Mouse (Mus musculus): Measurements from ENCODE around the gene Sbno2. TPM values are rescaled to one million over a fixed set of nuclear protein-coding genes. Genes with fewer than 3 reads are reported as not detected.

The Sbno2 gene
- 74.3 TPM for polyA plus RNA-seq (2017; shearing (Covaris generic))

DNA sequence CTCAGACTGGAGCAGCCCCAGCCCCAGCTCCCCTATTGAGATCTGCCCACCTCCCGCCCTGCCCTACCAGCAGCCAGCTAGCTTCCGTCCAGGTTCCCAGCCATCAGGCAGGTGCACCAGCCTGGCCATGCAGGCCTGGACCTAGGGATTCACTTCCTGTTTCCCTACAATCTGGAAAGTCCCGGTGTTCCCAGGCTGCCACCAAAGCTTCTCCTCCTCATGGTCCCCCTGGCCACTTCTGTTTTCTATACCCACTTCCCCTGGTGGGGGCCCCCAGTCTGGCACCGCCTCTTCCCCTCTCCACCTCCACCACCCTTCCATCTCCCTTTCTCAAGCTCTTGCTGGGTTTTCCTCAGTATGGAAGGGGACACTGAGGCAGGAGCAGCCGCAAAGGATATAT lies at the start of gene Sbno2:
Sbno2 (minus strand) TSS at position 112 of the 400 bp plus-strand sequence.

DNA sequence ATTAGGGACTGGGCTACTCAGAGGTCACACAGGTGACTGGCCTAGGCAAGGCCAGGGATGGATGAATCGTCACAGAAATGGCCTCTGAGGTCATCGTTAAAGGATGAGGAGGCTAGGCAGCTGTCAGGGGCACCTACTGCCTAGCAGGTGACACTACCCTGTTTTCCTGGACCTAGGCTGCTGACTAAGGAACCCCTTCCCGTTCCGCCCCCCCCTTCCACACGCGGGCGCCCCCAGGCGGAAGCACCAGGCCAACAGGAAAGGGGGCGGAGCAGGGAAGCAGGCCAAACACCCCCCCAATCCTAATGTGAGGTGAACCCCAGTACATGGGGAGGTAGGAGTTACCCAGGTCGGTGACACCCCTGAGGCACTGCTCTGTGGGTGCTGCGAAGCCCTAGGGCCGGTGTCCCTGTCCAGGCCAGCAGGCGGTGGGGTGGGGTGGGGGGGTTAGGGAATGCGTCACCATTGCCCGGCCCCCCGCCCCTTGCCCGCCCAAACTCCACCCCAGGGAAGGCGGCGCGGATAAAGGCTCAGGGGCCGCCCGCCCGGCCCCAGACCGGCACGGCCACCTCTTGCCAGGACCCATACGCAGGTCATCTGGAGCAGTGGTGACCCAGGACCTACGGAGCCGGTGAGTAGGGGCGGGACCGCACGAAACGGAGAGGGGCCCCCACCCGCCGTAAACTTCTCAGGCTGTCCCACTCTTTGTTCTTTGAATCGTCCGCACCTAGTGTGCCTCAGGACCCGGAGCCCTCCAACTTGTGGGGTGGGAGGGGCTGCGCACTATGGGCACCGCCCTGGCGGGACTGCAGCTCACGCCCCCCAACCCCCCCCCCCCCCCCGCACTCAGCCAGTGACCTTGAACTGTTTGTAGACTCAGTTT lies 42.6 kb upstream of the Sbno2 start, which contains the start of gene Midn:
Midn (plus strand) TSS at position 554 of the 883 bp plus-strand sequence.

DNA sequence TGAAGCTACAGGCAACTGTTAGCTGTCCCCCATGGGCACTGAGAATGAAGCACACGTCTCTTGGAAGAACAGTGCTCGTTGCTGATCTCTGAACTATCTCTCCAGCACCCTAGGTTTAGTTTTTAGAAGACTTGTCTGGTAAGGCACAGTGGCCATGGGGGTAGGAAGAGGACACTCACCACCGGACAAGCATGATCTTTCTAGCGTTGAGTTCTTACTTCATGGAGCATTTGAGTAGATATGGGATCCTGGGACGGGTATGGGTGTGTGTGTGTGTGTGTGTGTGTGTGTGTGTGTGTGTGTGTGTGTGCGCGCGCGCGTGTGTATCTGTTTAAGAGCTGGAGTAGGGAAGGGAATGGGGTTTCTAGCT lies 35.3 kb upstream of the Sbno2 start, which contains the start of gene Cbarp:
Cbarp (minus strand) TSS at position 170 of the 370 bp plus-strand sequence.

DNA sequence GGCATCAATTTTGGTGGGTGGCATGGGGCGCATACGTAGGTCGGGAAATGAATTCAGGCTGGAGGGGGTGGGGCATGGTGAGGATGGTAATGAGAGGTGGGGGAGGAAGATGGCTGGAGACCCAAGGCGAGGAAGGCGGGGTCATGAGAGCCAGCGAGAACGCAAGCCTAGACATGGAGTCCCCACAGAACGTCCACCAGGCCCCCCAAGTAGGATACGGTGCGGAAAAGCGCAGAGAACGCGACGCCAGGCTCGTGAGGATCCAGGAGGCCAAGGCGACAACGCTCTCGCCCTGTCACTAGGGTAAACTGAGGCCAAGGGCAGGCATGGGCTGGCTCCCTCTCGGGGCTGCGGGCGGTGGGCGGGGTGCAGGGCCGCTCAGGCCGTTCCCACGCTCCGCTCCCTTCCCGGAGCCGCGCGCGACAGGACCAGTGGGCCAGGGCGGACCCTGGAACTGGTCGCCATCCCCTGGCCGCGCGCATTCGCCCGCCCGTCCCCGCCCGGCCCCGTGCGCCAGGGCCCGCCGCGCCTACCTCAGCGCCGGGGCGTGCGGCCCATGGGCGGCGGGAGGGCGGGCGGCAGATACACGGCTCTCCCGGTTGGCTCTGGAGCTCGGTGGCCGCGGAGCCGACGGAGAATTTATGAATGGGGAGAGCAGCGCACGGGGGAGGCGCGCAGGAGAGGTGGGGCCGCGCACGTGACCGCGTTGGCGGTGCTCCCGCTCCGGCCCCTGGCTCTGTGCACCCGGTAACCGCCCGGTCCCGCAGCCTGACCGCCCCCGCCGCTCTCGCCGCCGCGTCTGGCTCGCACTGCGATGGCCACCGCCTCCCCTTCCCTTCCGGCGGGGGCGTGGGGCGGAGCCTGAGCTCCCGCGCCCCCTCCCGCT lies 33.4 kb upstream of the Sbno2 start, which contains the start of gene Atp5d:
Atp5d (plus strand) TSS at position 80 of the 886 bp plus-strand sequence.

DNA sequence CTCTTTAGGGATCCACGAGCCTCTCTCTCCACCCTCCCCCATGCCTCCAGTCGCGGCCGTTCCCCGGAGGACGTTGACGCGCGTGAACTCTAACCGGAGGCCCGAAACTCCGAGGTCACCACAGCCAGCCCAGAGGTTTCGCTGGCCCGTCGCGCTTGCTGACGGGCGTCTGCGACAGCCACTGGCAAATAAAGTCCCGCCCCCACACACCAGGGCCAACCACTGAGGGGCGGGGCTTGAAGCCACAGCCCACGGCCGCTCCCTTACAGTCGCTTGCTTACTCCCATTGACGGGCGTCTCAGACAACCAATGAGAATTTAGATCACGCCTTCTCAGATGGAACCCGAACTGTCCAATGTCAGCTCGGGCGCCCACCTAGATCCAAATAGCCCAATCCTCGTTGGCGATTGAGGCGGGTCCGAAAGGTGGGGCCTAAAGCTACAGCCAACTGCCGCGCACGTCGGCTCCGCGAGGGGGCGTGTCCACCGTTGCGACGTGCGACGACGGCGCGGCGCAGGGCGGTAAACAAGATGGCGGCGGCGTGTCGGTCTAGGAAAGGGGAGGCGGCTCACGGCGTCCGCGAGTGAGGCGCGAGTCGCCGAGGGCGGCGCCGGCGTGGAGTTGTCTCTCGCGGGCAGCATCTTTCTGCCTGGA lies 10.0 kb upstream of the Sbno2 start, which contains the start of gene Stk11:
Stk11 (plus strand) TSS at position 514 of the 654 bp plus-strand sequence.

DNA sequence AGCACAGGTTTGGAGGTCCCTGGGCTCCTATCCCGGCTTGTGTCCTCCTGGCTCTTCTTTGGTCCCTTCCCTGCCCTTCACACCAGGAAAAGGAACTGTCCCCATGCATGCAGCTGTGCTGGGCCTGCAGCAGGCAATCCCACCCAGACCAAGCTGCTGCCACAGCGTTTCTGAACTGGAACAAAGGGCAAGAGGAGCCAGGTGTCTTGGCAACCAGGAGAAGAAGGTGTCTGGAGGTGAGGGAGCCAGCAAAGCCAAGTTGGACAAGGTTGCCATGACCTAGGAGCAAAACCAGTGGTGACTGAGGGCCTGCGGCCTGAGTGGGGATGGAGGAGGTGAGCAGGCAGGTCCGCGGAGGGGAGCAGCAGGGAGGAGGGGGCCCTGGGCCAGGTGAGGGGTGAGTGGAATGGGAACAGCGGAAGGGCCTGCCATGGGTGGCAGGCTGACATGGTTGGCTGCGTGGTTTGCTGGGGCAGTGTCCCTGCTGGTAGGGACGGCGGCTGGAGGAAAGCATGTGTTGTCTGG lies 58.3 kb downstream of the Sbno2 start, which contains the start of gene Gpx4:
Gpx4 (plus strand) TSS at position 126 of the 525 bp plus-strand sequence.

DNA sequence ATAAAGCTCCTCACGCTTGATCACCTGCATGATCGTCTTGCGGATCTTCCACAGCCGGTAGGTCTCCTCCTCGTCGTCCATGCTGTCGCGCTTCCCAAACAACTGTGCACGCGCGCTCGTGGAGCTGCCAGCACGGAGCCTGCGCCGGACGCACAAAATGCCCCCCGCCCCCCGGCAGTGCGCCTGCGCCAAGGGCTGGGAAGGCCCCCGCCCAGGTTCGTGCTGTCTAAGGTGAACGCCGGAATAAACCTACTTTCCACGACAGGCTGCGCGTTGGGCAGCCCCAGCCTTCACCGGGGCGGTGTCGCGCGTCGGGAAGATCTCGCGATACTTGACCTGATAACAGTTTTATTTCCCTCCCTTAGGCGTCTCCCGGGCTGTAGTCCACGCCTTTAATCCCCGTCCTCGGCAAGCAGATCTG lies 65.8 kb downstream of the Sbno2 start, which contains the start of gene Polr2e:
Polr2e (minus strand) TSS at position 237 of the 421 bp plus-strand sequence.

DNA sequence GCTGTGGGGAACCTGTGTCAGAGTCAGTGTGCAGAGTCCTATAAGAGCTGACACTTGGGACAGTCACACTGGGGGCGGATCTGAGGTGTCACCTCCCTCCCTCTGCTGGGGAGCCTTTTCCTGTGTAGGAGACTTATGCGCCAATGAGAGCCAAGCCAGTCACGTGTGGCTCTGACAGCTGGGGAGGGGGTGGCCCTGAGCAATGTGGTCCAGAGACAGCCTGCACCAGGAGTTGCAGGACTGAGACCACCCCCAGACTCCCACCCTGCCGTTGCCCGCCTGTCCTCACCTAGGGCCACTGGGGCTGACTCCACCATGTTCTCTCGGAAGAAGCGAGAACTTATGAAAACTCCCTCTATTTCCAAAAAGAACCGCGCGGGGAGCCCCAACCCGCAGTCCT lies 88.9 kb downstream of the Sbno2 start, which contains the start of gene Arhgap45:
Arhgap45 (plus strand) TSS at position 143 of the 400 bp plus-strand sequence.

Other genes starting within 250 kb of the Sbno2 start
- not detected for gene Prtn3, start 231.1 kb downstream of the Sbno2 start, polyA plus RNA-seq (2017; shearing (Covaris generic))
- 12.7 TPM for gene Plppr3, start 230.9 kb downstream of the Sbno2 start, polyA plus RNA-seq (2017; shearing (Covaris generic))
- not detected for gene Elane, start 219.3 kb downstream of the Sbno2 start, polyA plus RNA-seq (2017; shearing (Covaris generic))
- gene Cfd, start 214.7 kb downstream of the Sbno2 start, polyA plus RNA-seq (2017; shearing (Covaris generic)): not detected
- gene Med16, start 196.6 kb downstream of the Sbno2 start, polyA plus RNA-seq (2017; shearing (Covaris generic)): 36.7 TPM
- gene Gm26602, start 194.7 kb downstream of the Sbno2 start, polyA plus RNA-seq (2017; shearing (Covaris generic)): 16.0 TPM
- 0.34 TPM for gene Kiss1r, start 188.6 kb downstream of the Sbno2 start, polyA plus RNA-seq (2017; shearing (Covaris generic))
- 135 TPM for gene R3hdm4, start 184.4 kb downstream of the Sbno2 start, polyA plus RNA-seq (2017; shearing (Covaris generic))
- gene Arid3a, start 178.5 kb downstream of the Sbno2 start, polyA plus RNA-seq (2017; shearing (Covaris generic)): 4.1 TPM
- 75.5 TPM for gene Wdr18, start 145.4 kb downstream of the Sbno2 start, polyA plus RNA-seq (2017; shearing (Covaris generic))
- not detected for gene Grin3b, start 134.9 kb downstream of the Sbno2 start, polyA plus RNA-seq (2017; shearing (Covaris generic))
- gene Tmem259, start 121.2 kb downstream of the Sbno2 start, polyA plus RNA-seq (2017; shearing (Covaris generic)): 31.5 TPM
- gene Cnn2, start 117.0 kb downstream of the Sbno2 start, polyA plus RNA-seq (2017; shearing (Covaris generic)): 595 TPM
- 64.3 TPM for gene Abca7, start 109.1 kb downstream of the Sbno2 start, polyA plus RNA-seq (2017; shearing (Covaris generic))
- gene Arhgap45, start 88.9 kb downstream of the Sbno2 start, polyA plus RNA-seq (2017; shearing (Covaris generic)): 1,026 TPM
- gene Polr2e, start 65.8 kb downstream of the Sbno2 start, polyA plus RNA-seq (2017; shearing (Covaris generic)): 108 TPM
- 302 TPM for gene Gpx4, start 58.4 kb downstream of the Sbno2 start, polyA plus RNA-seq (2017; shearing (Covaris generic))
- gene Stk11, start 10.2 kb upstream of the Sbno2 start, polyA plus RNA-seq (2017; shearing (Covaris generic)): 60.7 TPM
- 311 TPM for gene Atp5d, start 33.1 kb upstream of the Sbno2 start, polyA plus RNA-seq (2017; shearing (Covaris generic))
- 7.2 TPM for gene Cbarp, start 35.3 kb upstream of the Sbno2 start, polyA plus RNA-seq (2017; shearing (Covaris generic))
- 2.8 TPM for gene Midn, start 42.7 kb upstream of the Sbno2 start, polyA plus RNA-seq (2017; shearing (Covaris generic))
- 325 TPM for gene Cirbp, start 60.4 kb upstream of the Sbno2 start, polyA plus RNA-seq (2017; shearing (Covaris generic))
- gene 1600002K03Rik, start 67.4 kb upstream of the Sbno2 start, polyA plus RNA-seq (2017; shearing (Covaris generic)): 19.5 TPM
- gene Efna2, start 73.9 kb upstream of the Sbno2 start, polyA plus RNA-seq (2017; shearing (Covaris generic)): 0.32 TPM
- 106 TPM for gene Mum1, start 120.9 kb upstream of the Sbno2 start, polyA plus RNA-seq (2017; shearing (Covaris generic))
- 171 TPM for gene Ndufs7, start 143.6 kb upstream of the Sbno2 start, polyA plus RNA-seq (2017; shearing (Covaris generic))
- not detected for gene Gamt, start 155.4 kb upstream of the Sbno2 start, polyA plus RNA-seq (2017; shearing (Covaris generic))
- 91.1 TPM for gene Dazap1, start 155.9 kb upstream of the Sbno2 start, polyA plus RNA-seq (2017; shearing (Covaris generic))
- gene Rps15, start 186.9 kb upstream of the Sbno2 start, polyA plus RNA-seq (2017; shearing (Covaris generic)): 1,047 TPM
- gene Apc2, start 190.4 kb upstream of the Sbno2 start, polyA plus RNA-seq (2017; shearing (Covaris generic)): 0.06 TPM
- 30.5 TPM for gene 2310011J03Rik, start 215.0 kb upstream of the Sbno2 start, polyA plus RNA-seq (2017; shearing (Covaris generic))
- 8.1 TPM for gene Pcsk4, start 223.9 kb upstream of the Sbno2 start, polyA plus RNA-seq (2017; shearing (Covaris generic))
- gene Reep6, start 224.4 kb upstream of the Sbno2 start, polyA plus RNA-seq (2017; shearing (Covaris generic)): not detected
- gene Adamtsl5, start 242.8 kb upstream of the Sbno2 start, polyA plus RNA-seq (2017; shearing (Covaris generic)): not detected

All from naive thymus-derived CD4-positive, alpha-beta T cell, adult 5 months (primary cell).